Mouse (Mus musculus): Measurements from ENCODE around the gene Cd38. TPM values are rescaled to one million over a fixed set of nuclear protein-coding genes. Genes with fewer than 3 reads are reported as not detected.

Gene Cd38
- polyA plus RNA-seq, 1 experiment from 2014 or later: 14.2 TPM

DNA sequence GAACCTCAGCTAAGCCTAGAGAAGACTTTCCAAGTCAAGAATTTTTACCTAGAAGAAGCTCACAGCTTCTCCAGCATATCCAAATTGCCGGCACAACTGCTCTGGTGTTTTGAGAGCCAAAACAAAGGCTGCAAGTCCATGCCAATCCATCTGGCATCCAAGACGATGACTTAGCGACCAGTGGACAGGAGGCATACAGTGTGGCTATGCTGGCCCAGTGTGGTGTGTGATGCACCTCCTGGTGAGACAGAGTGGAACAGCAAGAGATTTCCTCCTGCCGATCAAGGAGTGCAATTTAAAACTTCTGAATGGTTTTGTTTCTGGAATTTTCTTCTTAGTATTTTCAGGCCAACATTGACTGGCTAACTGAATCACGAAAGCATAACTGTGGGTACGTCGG is 31.8 kb upstream of the Cd38 start:
- 92% methylated on average over 7 of the region's 7 CpGs for WGBS
- peaks cover under 1% of the 10 kb centered on the region; the same call in 1 of the 2 replicates for H3K4me1 ChIP-seq (ENCODE audit: control insufficient read depth, insufficient read depth, low read length)
- no peak overlapping the region for H3K27ac ChIP-seq (ENCODE audit: low read length)
- H3K4me3 ChIP-seq (replicated peaks; ENCODE audit: low read length): no peak overlapping the region
- H3K9me3 ChIP-seq (replicated peaks; ENCODE audit: control insufficient read depth, low read length): no peaks in the 10 kb centered on the region
- H3K9ac ChIP-seq (ENCODE audit: low read length): no peak overlapping the region
- H3K27me3 ChIP-seq (ENCODE audit: control insufficient read depth, insufficient read depth, low read length): no peaks in the 10 kb centered on the region
- H3K4me2 ChIP-seq (ENCODE audit: low read depth, low read length): no peak overlapping the region
- no peaks in the 10 kb centered on the region for H3K36me3 ChIP-seq (ENCODE audit: control insufficient read depth, insufficient read depth, low read length)
- ATAC-seq (ENCODE audit: insufficient read depth, low FRiP score): no peak

DNA sequence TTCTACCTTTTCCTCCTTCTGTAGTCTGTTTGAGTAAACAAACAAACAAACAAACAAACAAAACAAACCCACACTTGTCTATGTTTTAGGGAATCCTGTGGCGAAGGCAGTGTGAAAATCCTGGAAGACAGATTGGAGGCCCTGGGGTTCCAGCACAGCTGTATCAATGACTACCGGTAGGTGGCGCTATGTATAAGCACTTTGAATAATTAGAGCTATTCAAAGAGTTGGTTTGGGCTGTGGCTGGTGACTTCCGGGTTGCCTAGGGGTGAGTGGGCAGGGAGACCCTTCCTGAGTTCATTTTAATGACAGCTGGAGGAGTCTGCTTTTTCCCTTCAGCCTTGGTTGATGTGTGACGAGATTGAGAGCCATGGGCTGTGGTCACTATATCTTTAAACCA is 31.0 kb upstream of the Cd38 start:
- Histone ChIP-seq H3K9ac (ENCODE audit: low read length) (no peak overlapping the region), H3K27me3 (ENCODE audit: control insufficient read depth, insufficient read depth, low read length) (no peaks in the 10 kb centered on the region), H3K4me1 (ENCODE audit: control insufficient read depth, insufficient read depth, low read length) (peaks cover 6% of the 10 kb centered on the region; the same call in 1 of the 2 replicates), H3K4me2 (ENCODE audit: low read depth, low read length) (no peak overlapping the region), H3K9me3 (replicated peaks; ENCODE audit: control insufficient read depth, low read length) (no peaks in the 10 kb centered on the region), H3K27ac (ENCODE audit: low read length) (no peak overlapping the region), H3K4me3 (replicated peaks; ENCODE audit: low read length) (no peak overlapping the region), H3K36me3 (ENCODE audit: control insufficient read depth, insufficient read depth, low read length) (no peaks in the 10 kb centered on the region)
- no peak for ATAC-seq (ENCODE audit: insufficient read depth, low FRiP score)
- WGBS: 56% methylated on average over 5 of the region's 5 CpGs

DNA sequence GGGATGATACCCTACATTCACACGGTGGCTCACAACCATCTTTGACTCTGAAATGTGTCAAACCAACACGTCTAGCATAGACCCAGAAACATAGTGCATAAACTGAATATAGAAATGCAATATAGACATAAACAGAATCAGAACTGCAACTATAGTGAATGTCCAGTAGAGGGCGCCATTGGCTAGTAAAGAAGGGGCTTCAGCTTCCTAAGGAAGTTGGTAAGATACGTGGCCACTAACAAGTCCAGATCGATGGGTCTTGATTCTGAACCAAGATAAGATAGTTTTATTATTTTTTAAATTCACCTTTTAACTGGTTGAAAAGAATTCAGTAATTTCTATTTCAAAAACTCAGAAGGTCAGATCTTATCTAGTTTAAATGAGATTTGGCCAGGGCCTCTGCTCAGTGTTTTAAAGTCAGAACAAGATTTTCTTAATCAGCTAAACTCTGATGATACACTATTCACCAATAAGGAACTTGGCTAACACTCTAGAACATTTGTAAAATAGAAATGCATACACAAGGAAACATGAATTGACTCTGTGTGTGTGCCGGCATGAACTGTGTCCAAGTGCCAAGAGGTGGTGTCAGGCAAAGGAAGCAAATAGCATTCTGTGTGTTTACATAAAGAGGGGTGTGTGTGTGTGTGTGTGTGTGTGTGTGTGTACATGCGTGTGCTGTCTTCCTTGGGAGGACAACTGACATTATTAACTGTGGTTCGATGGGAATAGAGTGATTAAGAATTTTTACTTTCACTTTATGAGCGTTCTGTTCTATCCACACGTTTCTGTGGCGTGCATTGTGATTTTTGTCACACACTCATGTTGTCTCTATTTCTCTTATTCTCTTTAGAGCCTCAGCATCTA is 27.0 kb upstream of the Cd38 start:
- Histone ChIP-seq H3K4me2 (ENCODE audit: low read depth, low read length) (peak overlapping the region; percentile 40), H3K9me3 (replicated peaks; ENCODE audit: control insufficient read depth, low read length) (peaks cover 2% of the 10 kb centered on the region; the same call in 1 of the 2 replicates), H3K4me1 (ENCODE audit: control insufficient read depth, insufficient read depth, low read length) (peaks cover 9% of the 10 kb centered on the region; the same call in 1 of the 2 replicates), H3K27ac (ENCODE audit: low read length) (no peak overlapping the region), H3K27me3 (ENCODE audit: control insufficient read depth, insufficient read depth, low read length) (no peaks in the 10 kb centered on the region), H3K9ac (ENCODE audit: low read length) (peak overlapping the region; percentile 38; the same call in 1 of the 2 replicates), H3K36me3 (ENCODE audit: control insufficient read depth, insufficient read depth, low read length) (no peaks in the 10 kb centered on the region), H3K4me3 (replicated peaks; ENCODE audit: low read length) (peak overlapping the region; percentile 25)
- 38% methylated on average over 11 of the region's 11 CpGs for WGBS
- ATAC-seq (ENCODE audit: insufficient read depth, low FRiP score): peak; percentile 44; the same call in 1 of the 2 replicates

DNA sequence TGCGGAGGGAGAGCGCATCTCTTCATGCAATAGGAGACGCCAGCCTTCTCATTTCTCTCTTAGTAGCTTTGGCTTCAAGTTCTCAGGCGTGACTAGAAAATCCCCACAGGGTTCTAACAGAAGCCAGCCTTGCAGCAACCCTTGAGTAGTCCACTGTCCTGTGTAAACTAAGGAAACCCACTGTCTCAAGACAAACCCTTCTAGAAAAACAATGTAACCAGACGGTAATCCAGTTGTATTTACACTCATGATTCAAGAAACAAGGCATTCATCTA is 26.4 kb upstream of the Cd38 start:
- H3K4me2 ChIP-seq (ENCODE audit: low read depth, low read length): peak overlapping the region; percentile 40

DNA sequence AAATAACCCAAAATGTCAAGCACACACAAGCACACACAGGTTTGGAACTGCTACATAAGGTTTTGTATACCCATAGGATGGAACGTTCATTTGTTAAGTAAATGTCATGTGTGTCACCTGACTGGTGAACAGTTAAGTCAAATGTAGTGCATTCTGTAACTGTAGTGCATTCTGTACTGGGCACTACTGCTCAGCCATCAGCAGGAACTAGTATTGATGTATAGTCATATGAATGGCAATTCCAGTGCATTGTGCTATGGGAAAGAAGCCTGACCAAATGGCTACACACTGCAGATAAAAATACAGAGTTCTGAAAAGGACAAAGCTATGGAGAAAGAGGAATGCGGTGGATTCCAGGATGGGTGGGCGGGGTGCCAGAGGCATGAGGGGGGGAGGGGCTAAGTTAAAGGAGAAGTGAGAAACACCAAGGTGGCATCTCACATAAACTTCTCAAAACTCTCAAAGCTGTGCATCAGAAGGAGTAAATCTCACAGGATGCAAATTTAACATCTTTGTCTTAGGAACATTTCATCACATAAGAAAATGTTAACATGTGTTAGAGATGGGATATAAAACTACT is 25.7 kb upstream of the Cd38 start:
- no peak overlapping the region for H3K27ac ChIP-seq (ENCODE audit: low read length)
- H3K27me3 ChIP-seq (ENCODE audit: control insufficient read depth, insufficient read depth, low read length): no peaks in the 10 kb centered on the region
- H3K9ac ChIP-seq (ENCODE audit: low read length): no peak overlapping the region
- WGBS: 59% methylated on average over 3 of the region's 3 CpGs
- ATAC-seq (ENCODE audit: insufficient read depth, low FRiP score): no peak
- H3K4me2 ChIP-seq (ENCODE audit: low read depth, low read length): no peak overlapping the region
- H3K4me3 ChIP-seq (replicated peaks; ENCODE audit: low read length): no peak overlapping the region
- no peaks in the 10 kb centered on the region for H3K36me3 ChIP-seq (ENCODE audit: control insufficient read depth, insufficient read depth, low read length)
- H3K4me1 ChIP-seq (ENCODE audit: control insufficient read depth, insufficient read depth, low read length): peaks cover 9% of the 10 kb centered on the region; the same call in 1 of the 2 replicates
- H3K9me3 ChIP-seq (replicated peaks; ENCODE audit: control insufficient read depth, low read length): peaks cover 2% of the 10 kb centered on the region; the same call in 1 of the 2 replicates

More for the DNA sequence above, 26.4 kb upstream of the Cd38 start:
- Histone ChIP-seq H3K9ac (ENCODE audit: low read length) (peak overlapping the region; percentile 38; the same call in 1 of the 2 replicates), H3K4me1 (ENCODE audit: control insufficient read depth, insufficient read depth, low read length) (peaks cover 9% of the 10 kb centered on the region; the same call in 1 of the 2 replicates), H3K9me3 (replicated peaks; ENCODE audit: control insufficient read depth, low read length) (peaks cover 2% of the 10 kb centered on the region; the same call in 1 of the 2 replicates), H3K27ac (ENCODE audit: low read length) (no peak overlapping the region), H3K36me3 (ENCODE audit: control insufficient read depth, insufficient read depth, low read length) (no peaks in the 10 kb centered on the region), H3K4me3 (replicated peaks; ENCODE audit: low read length) (peak overlapping the region; percentile 25; the same call in 1 of the 2 replicates), H3K27me3 (ENCODE audit: control insufficient read depth, insufficient read depth, low read length) (no peaks in the 10 kb centered on the region)
- WGBS: 77% methylated on average over 5 of the region's 5 CpGs
- ATAC-seq (ENCODE audit: insufficient read depth, low FRiP score): no peak

DNA sequence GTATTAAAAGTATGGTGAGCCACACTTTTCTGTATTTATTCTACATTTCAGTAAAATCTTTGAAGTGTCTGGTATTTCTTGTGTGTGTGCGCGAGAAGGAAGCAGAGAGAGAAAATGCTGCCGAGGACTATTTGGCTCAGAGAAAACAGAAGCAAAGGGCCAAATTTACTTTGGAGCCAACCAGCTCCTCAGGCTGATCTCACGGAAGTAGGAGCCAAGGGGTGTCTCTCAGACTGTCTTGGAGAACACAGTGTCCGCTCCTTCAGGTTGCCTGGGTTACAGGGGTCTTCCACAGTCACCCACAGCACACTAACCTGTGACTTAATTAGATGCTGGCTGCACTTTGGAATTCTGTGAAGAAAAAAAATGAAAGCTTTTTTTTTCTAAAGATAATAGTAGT is 23.3 kb upstream of the Cd38 start:
- Histone ChIP-seq H3K4me2 (ENCODE audit: low read depth, low read length) (no peak overlapping the region), H3K9me3 (replicated peaks; ENCODE audit: control insufficient read depth, low read length) (peaks cover 2% of the 10 kb centered on the region; the same call in 1 of the 2 replicates), H3K27me3 (ENCODE audit: control insufficient read depth, insufficient read depth, low read length) (no peaks in the 10 kb centered on the region), H3K27ac (ENCODE audit: low read length) (no peak overlapping the region), H3K4me3 (replicated peaks; ENCODE audit: low read length) (no peak overlapping the region), H3K4me1 (ENCODE audit: control insufficient read depth, insufficient read depth, low read length) (peaks cover 9% of the 10 kb centered on the region; the same call in 1 of the 2 replicates), H3K36me3 (ENCODE audit: control insufficient read depth, insufficient read depth, low read length) (no peaks in the 10 kb centered on the region), H3K9ac (ENCODE audit: low read length) (no peak overlapping the region)
- no peak for ATAC-seq (ENCODE audit: insufficient read depth, low FRiP score)
- 86% methylated on average over 5 of the region's 5 CpGs for WGBS

DNA sequence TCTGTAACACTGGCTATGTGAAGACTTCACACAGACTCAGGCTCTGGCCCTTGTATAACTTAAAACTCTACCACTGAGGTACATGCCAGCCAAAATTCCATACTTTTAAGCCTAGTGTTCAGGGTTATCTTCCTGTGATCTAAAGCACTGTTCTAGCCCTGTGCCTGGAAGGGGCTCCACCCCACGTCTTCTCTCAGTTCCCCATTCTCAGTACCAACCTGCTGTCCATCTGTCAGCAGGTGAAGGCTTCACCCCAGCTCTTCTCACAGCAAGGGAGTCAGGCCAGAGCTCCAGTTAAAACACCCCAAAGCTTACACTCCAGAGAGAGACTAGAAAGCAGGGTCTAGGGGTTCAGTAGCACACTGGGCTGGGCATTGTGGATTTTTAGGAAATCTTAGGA is 22.7 kb upstream of the Cd38 start:
- peaks cover 2% of the 10 kb centered on the region; the same call in 1 of the 2 replicates for H3K9me3 ChIP-seq (replicated peaks; ENCODE audit: control insufficient read depth, low read length)
- ATAC-seq (ENCODE audit: insufficient read depth, low FRiP score): no peak
- H3K27ac ChIP-seq (ENCODE audit: low read length): no peak overlapping the region
- H3K4me1 ChIP-seq (ENCODE audit: control insufficient read depth, insufficient read depth, low read length): peaks cover 9% of the 10 kb centered on the region; the same call in 1 of the 2 replicates
- no peaks in the 10 kb centered on the region for H3K27me3 ChIP-seq (ENCODE audit: control insufficient read depth, insufficient read depth, low read length)
- H3K36me3 ChIP-seq (ENCODE audit: control insufficient read depth, insufficient read depth, low read length): no peaks in the 10 kb centered on the region
- no peak overlapping the region for H3K9ac ChIP-seq (ENCODE audit: low read length)
- H3K4me2 ChIP-seq (ENCODE audit: low read depth, low read length): no peak overlapping the region
- 57% methylated on average over 1 of the region's 1 CpGs for WGBS
- H3K4me3 ChIP-seq (replicated peaks; ENCODE audit: low read length): no peak overlapping the region

DNA sequence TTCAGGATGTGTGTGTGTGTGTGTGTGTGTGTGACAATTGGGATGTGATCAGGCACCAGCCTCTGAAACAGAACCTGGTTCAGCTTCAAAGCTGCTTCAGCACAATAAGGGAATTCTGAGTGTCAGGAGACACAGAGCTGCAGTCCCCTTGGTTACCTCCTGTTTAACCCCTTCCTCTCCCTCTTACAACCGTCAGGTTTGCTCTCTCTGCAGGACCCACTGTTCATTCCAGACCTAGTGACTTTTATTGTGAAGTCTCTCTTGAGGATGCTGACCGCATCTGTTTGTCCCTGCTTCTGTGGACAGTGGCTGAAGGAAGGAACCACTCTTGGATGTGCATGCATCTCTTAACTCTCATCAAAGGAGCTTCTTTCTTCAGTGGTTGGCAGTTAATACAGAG is 22.1 kb upstream of the Cd38 start:
- no peak overlapping the region for H3K4me3 ChIP-seq (replicated peaks; ENCODE audit: low read length)
- no peak for ATAC-seq (ENCODE audit: insufficient read depth, low FRiP score)
- WGBS: 43% methylated on average over 2 of the region's 2 CpGs

DNA sequence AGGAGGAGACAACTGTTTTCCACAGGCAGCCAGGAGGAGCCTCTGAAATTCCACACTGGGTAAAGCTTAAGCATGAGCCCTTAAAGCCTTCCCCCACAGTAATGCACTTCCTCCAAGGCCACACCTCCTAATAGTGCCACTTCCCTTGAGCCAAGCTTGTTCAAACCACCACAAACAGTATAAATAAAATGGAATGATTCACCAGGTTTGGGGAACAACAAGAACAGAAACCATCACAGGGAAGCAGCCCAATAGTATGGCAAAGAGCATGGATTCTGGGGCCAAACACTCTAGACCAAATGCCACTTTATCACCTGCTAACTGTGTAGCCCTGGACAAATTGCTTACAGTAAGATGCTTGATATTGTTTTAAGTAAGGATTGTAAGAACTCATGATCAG is 20.8 kb upstream of the Cd38 start:
- H3K27me3 ChIP-seq (ENCODE audit: control insufficient read depth, insufficient read depth, low read length): no peaks in the 10 kb centered on the region
- 0 out of 2 replicates have a peak, but pooled peaks cover 3% of the 10 kb centered on the region for H3K4me1 ChIP-seq (ENCODE audit: control insufficient read depth, insufficient read depth, low read length)
- H3K9me3 ChIP-seq (replicated peaks; ENCODE audit: control insufficient read depth, low read length): peaks cover 2% of the 10 kb centered on the region; the same call in 1 of the 2 replicates
- no peak overlapping the region for H3K4me3 ChIP-seq (replicated peaks; ENCODE audit: low read length)
- no peak overlapping the region for H3K27ac ChIP-seq (ENCODE audit: low read length)
- H3K36me3 ChIP-seq (ENCODE audit: control insufficient read depth, insufficient read depth, low read length): no peaks in the 10 kb centered on the region
- H3K4me2 ChIP-seq (ENCODE audit: low read depth, low read length): no peak overlapping the region
- H3K9ac ChIP-seq (ENCODE audit: low read length): no peak overlapping the region
- ATAC-seq (ENCODE audit: insufficient read depth, low FRiP score): no peak

More for the DNA sequence above, 22.1 kb upstream of the Cd38 start:
- Histone ChIP-seq H3K9me3 (replicated peaks; ENCODE audit: control insufficient read depth, low read length) (peaks cover 2% of the 10 kb centered on the region; the same call in 1 of the 2 replicates), H3K9ac (ENCODE audit: low read length) (no peak overlapping the region), H3K36me3 (ENCODE audit: control insufficient read depth, insufficient read depth, low read length) (no peaks in the 10 kb centered on the region), H3K27me3 (ENCODE audit: control insufficient read depth, insufficient read depth, low read length) (no peaks in the 10 kb centered on the region), H3K4me1 (ENCODE audit: control insufficient read depth, insufficient read depth, low read length) (peaks cover 9% of the 10 kb centered on the region; the same call in 1 of the 2 replicates), H3K27ac (ENCODE audit: low read length) (no peak overlapping the region), H3K4me2 (ENCODE audit: low read depth, low read length) (no peak overlapping the region)

All from stomach, embryonic 16.5 days (tissue).